Mouse (Mus musculus) stomach, embryonic 15.5 days (tissue): ENCODE measurements around the gene Dkk1. TPM values are rescaled to one million over a fixed set of nuclear protein-coding genes. Genes with fewer than 3 reads are reported as not detected.
A peak's percentile ranks its signal among the peaks of the same experiment; 100 is the strongest.
"Not testable (repeated sequence)": the region's sequence is repeated elsewhere in the genome, so short reads cannot be mapped to it uniquely, and the experiment has no call there.

Experiments used
- ATAC-seq: fragments of 200-750 bp; cut with Nextera tagmentation; 2 replicates; pipeline ENCODE4 v1.8.0; 2017; ENCODE audit warnings: low read depth, moderate number of reproducible peaks, moderate TSS enrichment; ENCODE audit not compliant: insufficient read depth, low FRiP score
- H3K27ac ChIP-seq: fragments of 300-500 bp; sonication (generic); 2 replicates; pipeline ENCODE4 v1.5.1; 2015; ENCODE audit warnings: mild to moderate bottlenecking, inconsistent platforms
- H3K27me3 ChIP-seq: fragments of 300-500 bp; sonication (generic); replicated peaks from 2 replicates; pipeline ENCODE4 v1.6.1; 2015; ENCODE audit warnings: inconsistent platforms
- H3K36me3 ChIP-seq: fragments of 300-500 bp; sonication (generic); 2 replicates; pipeline ENCODE4 v1.6.1; 2015; ENCODE audit warnings: inconsistent platforms
- H3K4me1 ChIP-seq: fragments of 300-500 bp; sonication (generic); 2 replicates; pipeline ENCODE4 v1.6.1; 2015; ENCODE audit warnings: inconsistent platforms
- H3K4me2 ChIP-seq: fragments of 300-500 bp; sonication (generic); 2 replicates; pipeline ENCODE4 v1.6.1; 2015; ENCODE audit warnings: mild to moderate bottlenecking, inconsistent platforms
- H3K4me3 ChIP-seq: fragments of 300-500 bp; sonication (generic); replicated peaks from 2 replicates; pipeline ENCODE4 v1.5.1; 2015; ENCODE audit warnings: inconsistent platforms
- H3K9ac ChIP-seq: fragments of 300-500 bp; sonication (generic); 2 replicates; pipeline ENCODE4 v1.6.1; 2015; ENCODE audit warnings: inconsistent platforms
- H3K9me3 ChIP-seq: fragments of 300-500 bp; sonication (generic); 2 replicates; pipeline ENCODE4 v1.6.1; 2016; ENCODE audit warnings: inconsistent platforms
- WGBS: fragments of 180-500 bp; shearing (Covaris S2); methylation state at CpG from one replicate; pipeline ENCODE4 v1.1.7; 2015; 5-methylcytosine and 5-hydroxymethylcytosine counted together
- polyA plus RNA-seq: library from polyadenylated mRNA; unstranded; fragments of >200 nt; fragmentation: Nextera tagmentation; extraction: Ambion mirVana; gene quantifications from 2 replicates; pipeline ENCODE4 v1.2.1, GENCODE M21; 2015

Dkk1 gene
- 0.78 and 0.84 TPM in 2 replicates for polyA plus RNA-seq

DNA sequence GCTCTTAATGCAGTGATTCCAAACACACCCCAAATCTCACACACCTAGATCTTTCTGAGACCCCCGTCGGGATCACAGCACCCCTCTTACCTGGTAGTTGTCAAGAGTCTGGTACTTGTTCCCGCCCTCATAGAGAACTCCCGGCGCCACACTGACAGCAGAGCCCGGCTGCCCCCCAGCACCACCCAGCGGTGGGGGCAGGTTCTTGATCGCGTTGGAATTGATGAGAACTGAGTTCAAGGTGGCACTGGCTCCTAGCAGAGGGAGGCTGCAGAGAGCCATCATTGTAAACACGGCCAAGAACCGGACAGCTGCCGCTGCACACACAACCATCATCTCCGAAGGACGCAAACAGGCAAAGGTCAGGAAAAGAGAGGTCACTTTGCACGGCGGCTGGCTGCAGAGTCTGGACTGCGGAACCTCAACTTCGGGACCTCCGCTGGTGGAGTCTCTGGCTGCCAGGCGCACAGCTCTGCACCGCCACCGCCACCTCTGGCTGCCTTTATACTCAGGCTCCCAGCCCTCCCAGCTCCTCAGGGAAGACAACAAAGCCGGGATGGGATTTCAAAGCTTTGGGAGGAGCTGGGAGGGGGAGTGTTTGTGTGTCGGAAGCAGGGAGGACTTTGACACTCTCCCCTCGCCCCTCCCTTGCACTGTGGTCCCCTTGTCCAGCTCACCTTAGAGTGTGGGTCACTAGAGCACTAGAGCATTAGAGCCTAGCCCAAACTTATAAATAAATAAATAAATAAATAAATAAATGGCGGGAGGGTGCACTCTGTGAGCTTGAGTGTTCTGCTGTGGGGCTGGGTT lies at the start of gene Dkk1:
Gene Dkk1 (minus strand): TSS at position 622 of the 810 bp plus-strand sequence.
- H3K27ac ChIP-seq = no peak within 1 kb of the TSS
- WGBS = under 1% methylated on average over 26 of the region's 26 CpGs
- peak within 1 kb of the TSS; percentile 34 for H3K4me3 ChIP-seq
- no peaks in the 10 kb centered on the region for H3K36me3 ChIP-seq
- peaks cover 44% of the 10 kb centered on the region for H3K27me3 ChIP-seq
- no peak within 1 kb of the TSS for H3K9ac ChIP-seq
- peak within 1 kb of the TSS; percentile 54 for H3K4me2 ChIP-seq
- no peak for ATAC-seq
- no peaks in the 10 kb centered on the region for H3K9me3 ChIP-seq
- peaks cover 7% of the 10 kb centered on the region; the same call in 1 of the 2 replicates for H3K4me1 ChIP-seq

DNA sequence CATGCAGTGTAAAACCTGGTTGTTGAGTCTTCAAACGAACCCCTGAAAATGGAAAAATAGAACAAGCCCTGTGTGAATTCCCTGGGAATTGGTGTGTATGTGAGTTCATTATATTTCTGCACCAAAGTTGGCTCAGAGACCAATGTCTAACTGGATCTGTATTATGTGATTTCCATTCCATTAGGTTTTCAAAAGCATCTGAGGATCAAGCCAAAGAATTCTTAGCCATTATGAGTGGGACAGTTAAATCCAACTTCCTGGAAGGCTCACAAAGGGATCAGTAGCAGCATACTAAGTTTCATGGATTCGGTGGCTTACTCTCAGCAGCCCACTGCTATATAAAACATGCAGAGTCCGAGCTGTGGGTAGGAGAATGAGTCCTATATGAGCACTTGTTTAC lies 36.9 kb upstream of the Dkk1 start:
- H3K36me3 ChIP-seq = no peaks in the 10 kb centered on the region
- no peak for ATAC-seq
- 74% methylated on average over 3 of the region's 3 CpGs for WGBS
- no peak overlapping the region for H3K9ac ChIP-seq
- H3K4me3 ChIP-seq = no peak overlapping the region
- H3K9me3 ChIP-seq = no peaks in the 10 kb centered on the region
- no peak overlapping the region for H3K4me2 ChIP-seq
- no peaks in the 10 kb centered on the region for H3K27me3 ChIP-seq
- no peak overlapping the region for H3K27ac ChIP-seq
- no peaks in the 10 kb centered on the region for H3K4me1 ChIP-seq

DNA sequence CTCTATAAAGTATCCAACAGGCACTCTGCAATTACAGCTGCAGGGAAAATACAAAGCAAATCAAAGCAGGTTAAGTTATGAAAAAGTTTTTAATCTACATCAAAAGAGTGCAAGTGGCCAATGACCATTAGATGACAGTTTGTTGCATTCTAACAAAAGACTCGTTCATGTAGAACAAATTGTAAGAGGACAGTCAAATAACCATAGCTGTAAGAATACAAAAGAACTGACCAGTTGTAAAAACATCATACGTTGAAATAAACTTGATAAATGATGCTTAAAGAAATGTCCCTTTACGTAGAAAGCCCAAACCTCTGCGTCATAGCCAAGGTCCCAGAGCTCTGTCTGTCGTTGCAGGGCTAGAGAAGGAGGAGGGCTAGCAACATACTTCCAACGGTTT lies 15.1 kb upstream of the Dkk1 start:
- Histone ChIP-seq H3K4me3 (no peak overlapping the region), H3K4me2 (no peak overlapping the region), H3K9me3 (no peaks in the 10 kb centered on the region), H3K27ac (no peak overlapping the region), H3K4me1 (no peaks in the 10 kb centered on the region), H3K9ac (no peak overlapping the region), H3K27me3 (no peaks in the 10 kb centered on the region), H3K36me3 (no peaks in the 10 kb centered on the region)
- no peak for ATAC-seq
- WGBS = 76% methylated on average over 6 of the region's 6 CpGs

DNA sequence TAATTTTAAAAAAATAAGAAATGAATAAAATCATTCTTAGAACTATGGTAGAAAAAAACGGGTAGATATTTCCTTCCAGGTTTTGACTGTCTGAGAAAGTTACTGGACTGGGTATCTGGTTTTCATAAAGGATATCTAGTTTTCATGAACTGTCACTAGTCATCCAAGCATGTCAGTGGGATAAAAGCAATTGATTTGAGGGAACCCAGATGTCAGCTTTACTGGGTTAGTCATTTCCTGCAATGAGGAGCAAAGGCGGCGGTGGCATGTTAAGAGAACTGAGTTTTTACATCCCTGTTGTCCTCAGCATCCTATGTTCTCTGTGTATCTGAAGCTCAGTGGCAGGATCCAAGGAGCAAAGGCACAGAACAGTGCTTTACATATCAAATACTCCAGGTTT lies 14.4 kb upstream of the Dkk1 start:
- no peak overlapping the region for H3K4me2 ChIP-seq
- no peak overlapping the region for H3K4me3 ChIP-seq
- no peaks in the 10 kb centered on the region for H3K36me3 ChIP-seq
- no peak overlapping the region for H3K9ac ChIP-seq
- no peak overlapping the region for H3K27ac ChIP-seq
- no peaks in the 10 kb centered on the region for H3K9me3 ChIP-seq
- no peak for ATAC-seq
- H3K4me1 ChIP-seq = no peaks in the 10 kb centered on the region
- 63% methylated on average over 3 of the region's 3 CpGs for WGBS
- H3K27me3 ChIP-seq = no peaks in the 10 kb centered on the region

DNA sequence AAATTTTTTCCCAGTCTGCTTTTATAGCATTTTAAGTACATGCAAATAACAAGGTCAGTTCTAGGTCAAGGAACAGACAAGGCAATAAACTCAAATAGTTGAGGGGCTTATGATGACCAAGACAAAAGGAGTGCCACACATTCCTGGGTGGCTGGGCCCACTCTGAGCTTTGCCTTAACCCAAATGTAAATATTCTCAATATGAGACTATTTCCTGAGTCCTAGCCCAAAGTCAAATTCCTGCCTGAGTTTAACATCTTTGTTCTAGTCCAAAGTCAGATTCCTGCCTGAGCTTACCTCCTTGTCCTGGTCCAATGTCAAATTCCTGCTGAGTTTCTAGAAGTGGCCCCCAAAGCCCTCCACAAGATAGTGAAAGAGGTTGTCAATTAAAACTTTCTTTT lies 8.6 kb upstream of the Dkk1 start:
- H3K9me3 ChIP-seq = no peaks in the 10 kb centered on the region
- H3K9ac ChIP-seq = no peak overlapping the region
- no peak overlapping the region for H3K4me3 ChIP-seq
- H3K27me3 ChIP-seq = peaks cover 8% of the 10 kb centered on the region
- no peak for ATAC-seq
- H3K36me3 ChIP-seq = no peaks in the 10 kb centered on the region
- no peaks in the 10 kb centered on the region for H3K4me1 ChIP-seq
- H3K4me2 ChIP-seq = no peak overlapping the region
- H3K27ac ChIP-seq = no peak overlapping the region

DNA sequence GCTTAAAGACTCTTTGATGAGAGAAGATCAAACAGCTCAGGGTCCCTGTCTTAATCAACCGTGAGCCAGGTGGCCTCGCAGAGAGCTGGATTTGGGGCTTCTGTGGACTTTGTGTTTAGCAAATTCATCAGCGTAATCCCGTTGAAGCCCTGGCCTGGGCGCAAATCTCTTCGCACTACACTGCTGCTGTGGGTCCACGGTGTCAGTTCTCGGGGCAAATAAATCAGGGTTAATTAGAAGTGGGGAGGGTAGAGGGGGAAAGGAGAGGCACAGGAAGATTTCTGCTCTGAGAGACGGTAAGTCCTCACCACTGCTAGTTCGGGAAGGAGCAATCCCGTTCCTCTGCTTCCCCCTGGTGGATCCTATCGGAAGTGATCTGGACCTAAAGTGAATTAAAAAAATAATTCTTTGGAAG lies 5.0 kb upstream of the Dkk1 start:
- H3K4me1 ChIP-seq = peaks cover under 1% of the 10 kb centered on the region; the same call in 1 of the 2 replicates
- H3K4me3 ChIP-seq = peak overlapping the region; percentile 28
- peak overlapping the region; percentile 56 for H3K4me2 ChIP-seq
- no peaks in the 10 kb centered on the region for H3K36me3 ChIP-seq
- H3K9me3 ChIP-seq = no peaks in the 10 kb centered on the region
- H3K27me3 ChIP-seq = peaks cover 17% of the 10 kb centered on the region
- WGBS = 2% methylated on average over 12 of the region's 12 CpGs
- H3K27ac ChIP-seq = no peak overlapping the region
- H3K9ac ChIP-seq = no peak overlapping the region
- ATAC-seq = no peak

DNA sequence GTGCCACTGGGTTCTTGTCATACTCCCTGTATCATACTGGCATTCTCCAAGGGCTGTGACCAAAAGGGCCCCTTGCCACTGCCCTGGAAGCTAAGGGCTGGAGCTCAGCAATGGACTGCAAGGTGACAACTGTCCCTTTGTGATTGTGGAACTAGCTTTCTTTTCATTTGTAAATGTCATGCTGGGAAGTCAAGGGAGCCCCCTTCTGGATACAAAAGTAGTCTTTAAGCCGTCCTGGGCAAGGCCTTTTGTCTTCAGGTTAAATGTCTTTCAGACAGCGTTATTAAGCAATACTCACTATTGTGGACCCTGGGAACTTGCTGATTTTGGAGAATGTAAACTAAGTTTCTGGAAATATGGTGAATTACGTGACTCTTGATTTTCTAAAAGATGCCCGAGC lies 4.3 kb upstream of the Dkk1 start:
- Histone ChIP-seq H3K36me3 (no peaks in the 10 kb centered on the region), H3K4me2 (no peak overlapping the region), H3K9me3 (no peaks in the 10 kb centered on the region), H3K4me1 (peaks cover 7% of the 10 kb centered on the region; the same call in 1 of the 2 replicates), H3K27ac (no peak overlapping the region), H3K9ac (no peak overlapping the region), H3K27me3 (peaks cover 25% of the 10 kb centered on the region), H3K4me3 (no peak overlapping the region)
- ATAC-seq = no peak
- 27% methylated on average over 4 of the region's 4 CpGs for WGBS

DNA sequence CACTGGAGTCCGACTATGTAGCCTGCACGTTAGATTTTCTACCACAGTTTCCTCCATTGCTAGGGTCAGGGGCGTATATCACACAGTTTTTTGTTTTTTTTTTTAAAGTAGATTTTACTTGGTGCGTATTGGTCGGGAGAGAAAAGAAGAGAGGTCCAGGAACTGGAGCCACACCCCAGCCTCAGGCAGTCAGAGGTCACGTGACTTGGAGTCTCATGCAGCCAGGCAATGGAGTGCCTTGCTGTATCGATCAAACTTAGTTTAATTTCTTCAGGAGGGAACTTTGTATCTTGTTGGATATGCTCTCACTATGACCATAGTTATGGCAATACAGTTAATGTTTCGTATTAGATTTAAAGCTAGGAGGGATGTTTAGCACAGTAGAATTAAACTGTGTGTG lies 2.8 kb upstream of the Dkk1 start:
- Histone ChIP-seq H3K4me2 (no peak overlapping the region), H3K9ac (no peak overlapping the region), H3K4me3 (no peak overlapping the region), H3K4me1 (peaks cover 7% of the 10 kb centered on the region; the same call in 1 of the 2 replicates), H3K9me3 (no peaks in the 10 kb centered on the region), H3K27me3 (peaks cover 39% of the 10 kb centered on the region), H3K36me3 (no peaks in the 10 kb centered on the region), H3K27ac (no peak overlapping the region)
- no peak for ATAC-seq
- WGBS = 62% methylated on average over 8 of the region's 8 CpGs

DNA sequence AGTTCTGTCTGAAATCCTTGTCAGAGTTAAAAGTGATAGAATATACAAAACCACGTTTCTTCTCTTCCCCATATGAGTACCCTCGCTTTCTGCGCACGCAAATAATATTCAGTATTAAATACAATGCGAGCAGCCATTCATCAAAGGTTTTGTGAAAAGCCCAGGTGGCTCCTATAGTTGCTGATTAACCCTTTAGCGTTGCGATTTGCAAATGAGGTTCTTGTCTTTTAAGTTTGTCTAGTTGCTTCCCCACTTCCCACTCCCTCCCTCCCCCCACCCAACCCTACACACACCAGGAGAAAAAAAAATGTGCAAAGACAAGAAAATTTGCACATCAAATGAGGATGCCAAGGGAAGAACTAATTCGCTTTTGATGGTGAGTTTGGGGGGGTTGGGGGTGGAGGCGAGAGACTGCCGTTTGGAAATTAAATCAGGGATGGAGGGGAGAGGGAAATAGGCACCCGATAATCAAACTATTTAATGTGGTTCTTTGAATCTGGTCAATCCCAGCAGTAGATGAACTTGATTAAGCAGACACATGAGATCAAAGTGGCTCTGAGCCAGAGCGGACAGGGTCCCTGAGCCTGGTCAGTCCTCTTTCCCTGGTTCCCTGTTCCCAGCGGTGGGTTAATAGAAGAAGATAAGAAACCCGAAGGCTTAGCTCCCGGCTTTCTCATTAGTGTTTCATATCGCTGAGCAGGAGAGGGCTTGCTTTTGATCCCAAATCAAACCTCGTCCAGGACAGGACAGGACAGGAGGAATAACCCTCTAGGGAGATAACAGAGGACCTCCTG lies 586 bp upstream of the Dkk1 start:
- peak overlapping the region; percentile 54 for H3K4me2 ChIP-seq
- no peak overlapping the region for H3K9ac ChIP-seq
- no peaks in the 10 kb centered on the region for H3K36me3 ChIP-seq
- H3K27me3 ChIP-seq = peaks cover 44% of the 10 kb centered on the region
- WGBS = 5% methylated on average over 17 of the region's 17 CpGs
- peaks cover 7% of the 10 kb centered on the region; the same call in 1 of the 2 replicates for H3K4me1 ChIP-seq
- no peak overlapping the region for H3K27ac ChIP-seq
- no peak for ATAC-seq
- H3K4me3 ChIP-seq = peak overlapping the region; percentile 34
- no peaks in the 10 kb centered on the region for H3K9me3 ChIP-seq

DNA sequence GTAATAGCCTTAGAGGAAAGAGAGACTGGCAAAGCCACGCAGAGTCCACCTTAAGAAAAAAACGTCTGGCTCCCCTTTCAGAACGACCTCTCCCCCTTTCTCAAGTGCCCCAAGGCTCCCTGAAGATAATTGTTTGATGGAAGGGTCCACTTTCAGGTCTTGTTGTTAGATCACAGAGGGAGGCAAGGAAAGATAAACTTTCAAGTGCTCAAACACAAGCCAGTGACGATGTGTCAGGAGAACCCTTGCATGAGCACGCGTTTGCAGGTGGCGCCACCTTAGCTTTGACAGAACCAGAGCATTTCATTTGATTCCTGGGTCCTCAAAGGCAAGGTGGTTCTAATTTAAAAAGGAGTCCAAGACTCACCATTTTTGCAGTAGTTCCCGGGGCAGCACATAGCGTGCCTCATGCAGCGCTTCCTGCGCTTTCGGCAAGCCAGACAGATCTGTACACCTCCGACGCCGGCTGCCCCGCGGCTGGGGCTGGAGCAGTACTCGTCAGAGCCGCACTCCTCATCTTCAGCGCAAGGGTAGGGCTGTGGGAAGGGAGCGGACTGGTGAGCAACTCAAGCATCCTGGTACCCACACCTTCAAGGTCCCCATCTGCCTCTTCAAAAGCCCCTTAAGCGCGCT lies 938 bp downstream of the Dkk1 start:
- Histone ChIP-seq H3K9ac (no peak overlapping the region), H3K4me1 (peaks cover 7% of the 10 kb centered on the region; the same call in 1 of the 2 replicates), H3K27ac (no peak overlapping the region), H3K4me2 (peak overlapping the region; percentile 54), H3K27me3 (peaks cover 40% of the 10 kb centered on the region), H3K4me3 (peak overlapping the region; percentile 34), H3K9me3 (no peaks in the 10 kb centered on the region), H3K36me3 (no peaks in the 10 kb centered on the region)
- ATAC-seq = no peak
- WGBS = 2% methylated on average over 23 of the region's 23 CpGs

DNA sequence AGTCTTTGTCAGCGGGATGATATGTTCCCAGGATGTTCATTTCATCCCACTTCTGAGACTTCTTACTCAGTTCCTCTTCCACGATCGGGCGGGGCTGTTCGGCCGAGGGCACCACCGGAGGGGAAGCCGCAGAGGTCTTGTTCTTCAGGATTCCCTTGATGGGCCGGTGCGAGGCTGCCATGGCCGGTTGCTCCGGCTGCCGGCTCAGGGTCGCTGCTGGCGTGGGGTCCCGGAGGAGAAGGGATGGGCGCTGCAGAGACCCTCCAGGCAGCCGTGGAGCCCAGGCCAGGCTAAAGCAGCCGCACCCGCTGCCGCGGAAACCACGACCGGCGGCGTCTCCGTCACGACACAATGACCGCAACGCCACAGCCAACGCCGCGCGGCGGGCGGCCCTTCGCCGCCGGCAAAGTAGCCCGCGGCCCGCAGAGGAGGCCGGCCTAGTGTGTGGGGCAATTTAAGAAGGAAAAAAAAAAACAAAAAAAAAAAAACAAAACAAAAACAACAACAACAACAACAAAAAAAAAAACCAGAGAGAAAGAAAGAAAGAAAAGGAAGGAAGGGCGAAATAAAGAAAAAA lies 10.0 kb downstream of the Dkk1 start:
- H3K4me1 ChIP-seq, H3K36me3 ChIP-seq, H3K9me3 ChIP-seq, H3K9ac ChIP-seq, ATAC-seq, H3K27me3 ChIP-seq, H3K27ac ChIP-seq: not testable (repeated sequence)
- Histone ChIP-seq H3K4me2 (peak overlapping the region; percentile 76), H3K4me3 (peak overlapping the region; percentile 42)
- whole genome bisulfite sequencing = 2% methylated on average over 44 of the region's 44 CpGs
